Mouse (Mus musculus) layer of hippocampus, postnatal 25 days (tissue): ENCODE measurements around the gene Olfr898. TPM values are rescaled to one million over a fixed set of nuclear protein-coding genes. Genes with fewer than 3 reads are reported as not detected.

ENCODE experiments used
- DNase-seq, 2 experiments: peaks; one replicate each; pipeline ENCODE4 v3.0.0; 2022; ENCODE audit warnings: mixed read lengths in 2 of 2, low spot score in 1 of 2; ENCODE audit errors: extremely low spot score in 1 of 2
- total RNA-seq, 2 experiments: library from RNA; stranded (reverse); gene quantifications; 2 replicates each; pipeline ENCODE4 v1.2.3; 2021

Olfr898 gene
- not detected for total RNA-seq

DNA sequence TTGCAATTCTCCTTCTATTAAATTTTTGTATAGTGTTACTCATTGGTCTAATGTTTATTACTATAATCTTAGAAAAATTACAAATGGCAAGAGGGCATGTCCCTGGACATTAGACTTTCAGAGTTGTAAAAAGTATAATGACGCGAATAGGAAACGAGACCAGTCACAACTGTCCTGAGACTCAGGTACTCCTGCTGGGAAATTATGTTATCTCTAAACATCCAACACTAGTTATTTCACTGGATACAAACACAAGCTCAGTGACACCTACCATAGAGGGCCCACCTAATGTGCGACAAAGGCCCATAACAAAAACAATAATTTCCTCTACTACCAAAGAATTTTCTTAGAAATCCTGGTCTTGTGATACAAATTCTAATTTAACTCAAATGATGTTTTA, at the start of gene Olfr898:
Gene Olfr898, plus strand, starts transcription at position 301 of the 400 bp plus-strand sequence.
- DNase-seq = no peak

DNA sequence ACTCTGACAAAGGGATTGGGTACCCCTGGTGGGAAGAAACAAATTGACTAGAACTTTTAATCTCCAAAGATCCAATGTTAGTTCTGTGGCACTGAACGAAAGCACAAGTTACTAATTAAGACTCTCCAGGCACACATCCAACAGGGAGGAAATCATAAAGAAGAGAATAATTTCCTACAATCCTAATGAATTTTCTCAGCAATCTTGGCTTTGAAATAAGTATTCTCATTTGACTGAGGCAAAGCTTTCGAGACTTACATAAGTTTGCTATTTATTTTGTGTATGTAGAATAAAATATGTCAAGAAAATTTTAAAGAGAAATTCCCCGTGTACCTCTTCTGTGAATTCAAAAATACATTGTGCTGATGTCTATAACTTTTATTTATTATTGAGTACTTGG, 19.5 kb upstream of the Olfr898 start, which contains the start of gene Olfr25:
Gene Olfr25, plus strand, starts transcription at position 301 of the 400 bp plus-strand sequence.
- no peak for DNase-seq

DNA sequence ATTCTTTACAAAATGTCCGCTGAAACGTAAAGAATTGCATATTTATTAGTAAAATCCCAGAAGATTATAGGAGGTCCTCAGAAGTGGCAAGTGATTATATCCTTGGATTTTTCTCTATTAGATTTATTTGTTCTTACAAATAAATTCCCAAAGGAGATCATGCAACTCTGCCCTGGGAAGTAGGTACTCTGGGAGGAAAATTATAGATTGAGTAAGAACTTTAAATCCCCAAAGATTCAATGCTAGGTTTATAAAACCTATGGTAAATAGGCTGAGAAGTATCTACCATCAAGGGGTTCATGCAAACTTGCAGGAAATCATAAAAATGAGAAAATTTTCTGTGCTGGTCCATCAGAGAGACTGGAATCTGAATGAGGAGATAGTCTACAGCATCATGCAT, 18.4 kb downstream of the Olfr898 start, which contains the start of gene Olfr250:
Gene Olfr250, plus strand, starts transcription at position 301 of the 400 bp plus-strand sequence.
- DNase-seq = no peak

DNA sequence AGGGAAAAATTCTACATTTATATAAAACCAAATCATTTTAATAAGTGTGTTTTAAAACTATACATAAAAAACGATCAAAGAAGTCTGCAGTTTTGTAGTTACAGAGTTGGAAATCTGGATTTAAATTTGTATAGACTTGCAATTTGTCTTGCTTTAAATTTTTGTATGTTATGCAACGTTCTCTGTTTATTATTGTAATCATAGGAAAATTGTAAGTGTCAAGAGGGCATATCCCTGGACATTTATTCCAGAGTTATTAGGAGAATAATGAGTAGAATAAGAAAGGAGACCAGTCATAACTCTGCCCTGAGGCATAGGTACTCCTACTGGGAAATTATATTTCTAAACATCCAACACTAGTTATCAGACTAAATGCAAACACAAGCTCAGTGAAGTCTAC, 28.6 kb downstream of the Olfr898 start, which contains the start of gene Olfr251:
Gene Olfr251, plus strand, starts transcription at position 301 of the 400 bp plus-strand sequence.
- no peak for DNase-seq

DNA sequence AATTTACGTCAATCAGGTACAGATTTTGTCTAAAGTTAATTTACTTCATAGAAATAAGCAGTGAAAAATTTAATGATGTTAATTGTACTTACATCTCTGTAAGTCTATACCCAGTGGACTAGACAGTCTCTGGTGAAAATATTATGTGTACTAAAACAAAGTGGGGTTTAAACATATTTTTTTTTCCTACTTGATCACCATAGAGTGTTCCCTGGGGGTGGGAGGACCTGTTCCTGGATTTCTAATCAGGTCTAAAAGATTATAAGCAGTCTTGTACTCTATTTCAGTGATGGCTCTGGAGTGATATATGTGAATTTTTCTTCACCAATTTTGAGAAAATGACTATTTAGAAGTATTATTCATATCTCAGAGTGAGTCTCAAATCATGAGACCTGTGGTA, 53.2 kb downstream of the Olfr898 start, which contains the start of gene Olfr147:
Gene Olfr147, plus strand, starts transcription at position 301 of the 400 bp plus-strand sequence.
- DNase-seq = no peak

Other genes starting within 250 kb of the Olfr898 start
- gene Olfr888, start 240.3 kb upstream of the Olfr898 start, total RNA-seq = not detected
- not detected for gene Olfr889, start 233.2 kb upstream of the Olfr898 start, total RNA-seq
- gene Olfr890, start 205.9 kb upstream of the Olfr898 start, total RNA-seq = not detected
- not detected for gene Olfr891, start 167.6 kb upstream of the Olfr898 start, total RNA-seq
- not detected for gene Olfr893, start 140.0 kb upstream of the Olfr898 start, total RNA-seq
- gene Olfr894, start 130.4 kb upstream of the Olfr898 start, total RNA-seq = not detected
- gene Olfr143, start 95.6 kb upstream of the Olfr898 start, total RNA-seq = not detected
- not detected for gene Olfr895, start 80.6 kb upstream of the Olfr898 start, total RNA-seq
- gene Olfr896-ps1, start 57.3 kb upstream of the Olfr898 start, total RNA-seq = not detected
- gene Olfr25, start 19.4 kb upstream of the Olfr898 start, total RNA-seq = not detected
- not detected for gene Olfr250, start 18.5 kb downstream of the Olfr898 start, total RNA-seq
- gene Olfr251, start 28.7 kb downstream of the Olfr898 start, total RNA-seq = not detected
- not detected for gene Olfr147, start 53.3 kb downstream of the Olfr898 start, total RNA-seq
- gene Olfr901, start 81.0 kb downstream of the Olfr898 start, total RNA-seq = not detected
- gene Olfr902, start 99.2 kb downstream of the Olfr898 start, total RNA-seq = not detected
- gene Olfr904, start 114.7 kb downstream of the Olfr898 start, total RNA-seq = not detected
- under 1 TPM in 1 of 2 experiments, not detected in 1; 0.07 TPM for gene Olfr905, start 122.7 kb downstream of the Olfr898 start, total RNA-seq
- not detected for gene Olfr906, start 138.7 kb downstream of the Olfr898 start, total RNA-seq
- not detected for gene Olfr907, start 147.4 kb downstream of the Olfr898 start, total RNA-seq
- not detected for gene Olfr911-ps1, start 173.2 kb downstream of the Olfr898 start, total RNA-seq
- gene Olfr910, start 189.4 kb downstream of the Olfr898 start, total RNA-seq = not detected
- gene Olfr912, start 231.8 kb downstream of the Olfr898 start, total RNA-seq = not detected
- not detected for gene Olfr913, start 244.3 kb downstream of the Olfr898 start, total RNA-seq